Mouse (Mus musculus) heart, adult 2 months (tissue): ENCODE measurements at regions not wholly inside any gene's neighbourhood (a gene's known extent, or its start where the extent isn't known, plus 50 kb on each side); places are given as distances from the start of the nearest gene placed in this dataset.

Experiments
- CTCF ChIP-seq: fragments of 200-600 bp; IDR thresholded peaks from 2 replicates; pipeline ENCODE4 v1.8.1; 2022; ENCODE audit warnings: antibody characterized with exemption, mild to moderate bottlenecking, moderate library complexity
- POLR2A ChIP-seq: fragments of 200-500 bp; IDR thresholded peaks from 2 replicates; pipeline ENCODE4 v1.6.1; 2011; ENCODE audit warnings: mild to moderate bottlenecking, low read depth, low read length, control low read depth; ENCODE audit not compliant: insufficient read depth

DNA sequence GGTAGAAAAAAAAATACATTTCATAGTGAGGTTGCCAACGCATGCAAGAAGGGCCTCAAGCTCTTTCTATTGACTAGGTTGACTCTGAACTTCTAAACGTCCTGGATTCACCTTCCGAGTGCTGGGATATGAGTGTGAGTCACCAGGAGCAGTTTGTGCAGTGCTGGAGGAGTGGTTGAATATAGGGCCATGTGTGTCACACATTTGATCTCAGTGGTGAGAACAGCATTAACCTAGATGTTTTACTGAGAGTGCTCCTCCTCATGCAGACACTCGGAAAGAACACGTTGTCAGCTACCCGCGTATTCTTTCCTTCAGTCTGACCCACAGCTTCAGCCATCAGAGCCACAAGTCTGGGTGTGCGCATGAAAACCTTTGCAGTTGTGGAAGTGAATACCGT, 243.4 kb downstream of the Gm765 start:
- TF ChIP-seq CTCF (no peak), POLR2A (no peak)
